Comparison of ENCODE assay signal across 7 mouse cellular contexts in genomic region chr12:73286287-73287092, GRCm38 (mm10). TPM values are rescaled to one million over a fixed set of nuclear protein-coding genes. Genes with fewer than 3 reads are reported as not detected.
DNase-seq lines count a peak whose midpoint lies in the region; ATAC-seq and TF ChIP-seq lines count a peak whose summit lies in the region.

Gene Trmt5 (minus strand): TSS chr12:73286710.
Gene Slc38a6 (plus strand): TSS chr12:73286779.

- H3K9me3 ChIP-seq in intestine, postnatal 0 days (ENCODE audit: control insufficient read depth): no peaks in the 10 kb centered on the region
- H3K9me3 ChIP-seq in midbrain, embryonic 12.5 days: no peaks in the 10 kb centered on the region

- under 1% methylated on average over 53 of the region's 53 CpGs for WGBS in intestine, postnatal 0 days
- whole genome bisulfite sequencing in midbrain, embryonic 12.5 days: under 1% methylated on average over 53 of the region's 53 CpGs
- under 1% methylated on average over 53 of the region's 53 CpGs for WGBS in small intestine, adult 2 months

- H3K36me3 ChIP-seq in intestine, postnatal 0 days (ENCODE audit: control insufficient read depth, insufficient read depth): 0 out of 2 replicates have a peak, but pooled peaks cover 2% of the 10 kb centered on the region
- peaks cover 19% of the 10 kb centered on the region for H3K36me3 ChIP-seq in midbrain, embryonic 12.5 days
- peaks cover 3% of the 10 kb centered on the region for H3K36me3 ChIP-seq in small intestine, adult 2 months (ENCODE audit: control insufficient read depth, insufficient read depth, low read length)

- ATAC-seq in intestine, postnatal 0 days: peak; percentile 96
- ATAC-seq in midbrain, embryonic 12.5 days (ENCODE audit: low FRiP score, low read depth): peak; percentile 97

- peak within 1 kb of the TSS; percentile 69 for H3K9ac ChIP-seq in intestine, postnatal 0 days (ENCODE audit: low read depth, low read length)
- H3K9ac ChIP-seq in midbrain, embryonic 12.5 days (replicated peaks): peak within 1 kb of the TSS; percentile 76

- peak within 1 kb of the TSS; percentile 82 for H3K4me2 ChIP-seq in intestine, postnatal 0 days (replicated peaks; ENCODE audit: low read depth)
- H3K4me2 ChIP-seq in midbrain, embryonic 12.5 days (replicated peaks): peak within 1 kb of the TSS; percentile 68

- H3K27ac ChIP-seq in intestine, postnatal 0 days (ENCODE audit: low read depth, low read length): peak within 1 kb of the TSS; percentile 76
- H3K27ac ChIP-seq in midbrain, embryonic 12.5 days (replicated peaks): peak within 1 kb of the TSS; percentile 84
- H3K27ac ChIP-seq in small intestine, adult 2 months (ENCODE audit: insufficient read depth, low read depth, low read length): peak within 1 kb of the TSS; percentile 25

- TF ChIP-seq CTCF in intestine, postnatal 0 days (IDR thresholded peaks at IDR 0.05; ENCODE audit: low read depth): no peak
- 0 out of 2 replicates have a peak, but pooled peaks have one; percentile 7 for TF ChIP-seq CTCF in small intestine, adult 2 months (IDR thresholded peaks at IDR 0.05; ENCODE audit: extremely low read depth, insufficient read length, insufficient replicate concordance, low read depth, low read length)

- H3K4me3 ChIP-seq in intestine, postnatal 0 days (ENCODE audit: low read depth, low read length): peak within 1 kb of the TSS; percentile 74
- H3K4me3 ChIP-seq in midbrain, embryonic 12.5 days: peak within 1 kb of the TSS; percentile 71
- peak within 1 kb of the TSS; percentile 78 for H3K4me3 ChIP-seq in small intestine, adult 2 months (ENCODE audit: low read depth, low read length)

- H3K27me3 ChIP-seq in intestine, postnatal 0 days (replicated peaks; ENCODE audit: control insufficient read depth, insufficient read depth, low read length): no peaks in the 10 kb centered on the region
- H3K27me3 ChIP-seq in midbrain, embryonic 12.5 days: no peaks in the 10 kb centered on the region
- H3K27me3 ChIP-seq in small intestine, adult 2 months (ENCODE audit: control insufficient read depth, insufficient read depth, low read length): no peaks in the 10 kb centered on the region

- TF ChIP-seq POLR2A in small intestine, adult 2 months (IDR thresholded peaks at IDR 0.05; ENCODE audit: low read depth, low read length): peak; percentile 57; the same call in 1 of the 2 replicates

- intact Hi-C loops in left cerebral cortex, postnatal 4 days (cut with DNase I): no loop called here

- peak; percentile 95 for DNase-seq in adrenal gland, adult 2 months
- DNase-seq in embryo, embryonic 11.5 days (ENCODE audit: low read depth, low spot score): peak; percentile 89
- DNase-seq in gastrocnemius, postnatal 4 days (ENCODE audit: low spot score in 2 of 2): peak; percentile 80 to 94
- DNase-seq in left cerebral cortex, postnatal 4 days: peak; percentile 93

- peaks cover 3% of the 10 kb centered on the region; the same call in 1 of the 2 replicates for H3K4me1 ChIP-seq in intestine, postnatal 0 days (replicated peaks; ENCODE audit: control insufficient read depth, insufficient read depth, low read length)
- peaks cover 24% of the 10 kb centered on the region for H3K4me1 ChIP-seq in midbrain, embryonic 12.5 days
- peaks cover 1% of the 10 kb centered on the region; the same call in 1 of the 2 replicates for H3K4me1 ChIP-seq in small intestine, adult 2 months (ENCODE audit: control insufficient read depth, insufficient read depth, insufficient read length, low read length)

RNA-seq across cellular contexts. Expression of gene Trmt5, which starts in this region (rescaled TPM):
- 10 to 100 TPM; 12.0 to 15.4 TPM for total RNA-seq in adrenal gland, adult 2 months (2021)
- 1.6 and 1.8 TPM in 2 replicates for polyA plus RNA-seq in adrenal gland, adult 2 months (2012; rRNA removed)
- total RNA-seq in gastrocnemius, postnatal 4 days (2021): 10 to 100 TPM; 12.1 to 14.8 TPM
- 5.3 and 6.6 TPM in 2 replicates for polyA plus RNA-seq in intestine, postnatal 0 days (2015; fragmentation: Nextera tagmentation; extraction: Ambion mirVana)
- total RNA-seq in left cerebral cortex, postnatal 4 days (2021): 10 to 100 TPM; 13.6 to 16.4 TPM
- polyA plus RNA-seq in midbrain, embryonic 12.5 days (2016; fragmentation: Nextera tagmentation; extraction: Ambion mirVana): 16.8 and 17.8 TPM in 2 replicates
- polyA plus RNA-seq in small intestine, adult 2 months (2012; rRNA removed): 0.81 and 1.3 TPM in 2 replicates

RNA-seq across cellular contexts. Expression of gene Slc38a6, which starts in this region (rescaled TPM):
- total RNA-seq in adrenal gland, adult 2 months (2021): 1 to 10 TPM; 5.9 to 8.5 TPM
- polyA plus RNA-seq in adrenal gland, adult 2 months (2012; rRNA removed): 8.3 and 8.9 TPM in 2 replicates
- 10 to 100 TPM; 13.9 to 14.8 TPM for total RNA-seq in gastrocnemius, postnatal 4 days (2021)
- polyA plus RNA-seq in intestine, postnatal 0 days (2015; fragmentation: Nextera tagmentation; extraction: Ambion mirVana): 19.2 and 26.3 TPM in 2 replicates
- 10 to 100 TPM; 16.1 to 18.4 TPM for total RNA-seq in left cerebral cortex, postnatal 4 days (2021)
- polyA plus RNA-seq in midbrain, embryonic 12.5 days (2016; fragmentation: Nextera tagmentation; extraction: Ambion mirVana): 9.4 and 9.5 TPM in 2 replicates
- 3.8 and 13.6 TPM in 2 replicates for polyA plus RNA-seq in small intestine, adult 2 months (2012; rRNA removed)

Comparison
In these comparisons a context has a peak if more than half of its experiments do, and no peak if none do; other contexts are left out.
1. Peak in every context shown above with its lines: DNase-seq, ATAC-seq, H3K4me3 ChIP-seq and H3K27ac ChIP-seq.
2. H3K27ac ChIP-seq: peak in every context shown above with its lines; median percentile 84 in midbrain, embryonic 12.5 days; 76 in intestine, postnatal 0 days; 25 in small intestine, adult 2 months.